Mouse (Mus musculus) embryonic stem cell, embryonic (primary cell): ENCODE measurements around the gene Glul.

ENCODE experiments used
- CTCF ChIA-PET, 4 experiments: fragments of 300-600 bp in 2 of 4; fragments of 350-600 bp in 2 of 4; sonication (Branson Sonifier 250); formaldehyde crosslinking; loops; one replicate each; lab custom pipeline; 2022; ENCODE audit warnings: inconsistent platforms in 2 of 4; lab: Charles Lee
- POLR2A ChIA-PET, 4 experiments: fragments of 300-600 bp in 2 of 4; fragments of 350-600 bp in 2 of 4; sonication (Branson Sonifier 250); formaldehyde crosslinking; loops; one replicate each; lab custom pipeline; 2022; ENCODE audit warnings: antibody characterized with exemption in 4 of 4, inconsistent platforms in 1 of 4; lab: Charles Lee

Gene Glul

DNA sequence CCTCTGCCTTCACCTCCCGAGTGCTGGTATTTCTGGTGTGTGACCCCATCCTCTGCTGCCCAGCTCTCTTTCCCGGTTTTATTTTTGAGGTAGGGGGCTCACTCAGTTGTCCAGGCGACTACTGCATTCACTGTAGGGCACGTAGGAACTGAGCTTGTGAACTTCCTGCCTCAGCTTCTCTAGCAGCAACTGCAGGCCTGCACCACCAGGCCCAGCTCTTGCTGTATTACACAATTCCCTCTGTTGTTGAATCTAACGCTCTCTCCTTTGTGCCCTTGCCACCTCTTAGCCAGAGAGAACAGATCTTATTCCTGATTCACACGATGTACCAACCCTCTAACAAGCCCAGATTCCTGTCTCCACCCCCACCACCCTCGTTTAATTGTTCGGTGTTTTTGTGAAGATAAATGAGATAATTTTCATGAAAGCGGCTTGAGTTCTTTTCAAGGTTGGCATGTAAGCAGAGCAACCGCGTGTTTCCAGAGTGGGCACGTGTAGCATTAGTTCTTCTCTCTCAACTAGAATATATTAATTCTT is 36.2 kb downstream of the Glul start:
- POLR2A ChIA-PET = interaction anchor here in 3 of 4 experiments (1.1 to 2.8 kb wide), 3 partner anchors 36 kb away, joined by 4 to 9 read pairs (median 7); partner anchors contain the start of genes Glul (in 3 of the 3) and Teddm2 (in 3 of the 3)

DNA sequence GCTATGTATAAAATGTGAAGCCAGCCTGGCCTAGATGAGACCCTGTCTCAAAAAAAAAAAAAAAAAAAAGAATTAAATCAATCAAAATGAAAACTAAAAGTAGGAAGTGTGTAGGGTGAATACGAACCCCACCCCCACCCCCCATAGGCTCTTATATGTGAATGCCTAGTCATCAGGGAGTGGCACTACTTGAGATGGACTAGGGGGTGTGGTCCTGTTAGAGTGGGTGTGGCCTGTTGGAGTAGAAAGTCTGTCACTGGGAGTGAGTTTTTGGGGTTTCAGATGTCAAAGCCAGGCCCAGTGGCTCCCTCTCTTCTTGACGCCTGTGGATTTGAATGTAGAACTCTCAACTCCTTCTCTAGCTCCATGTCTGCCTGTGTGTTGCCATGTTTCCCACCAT is 37.3 kb downstream of the Glul start:
- ChIA-PET POLR2A (interaction anchor here in 3 of 4 experiments (0.6 to 2.8 kb wide), 6 partner anchors 22 to 110 kb away, joined by 3 to 9 read pairs (median 4); partner anchors contain the start of genes Glul (in 2 of the 3) and Teddm2 (in 2 of the 3)), CTCF (interaction anchor here in 1 of 4 experiments (0.6 kb wide), 1 partner anchor 22 kb away, joined by 3 read pairs; no protein-coding TSS in a partner anchor)

More for the DNA sequence above, 36.2 kb downstream of the Glul start:
- CTCF ChIA-PET = no interaction called here

- ChIA-PET POLR2A (interaction anchor here in 1 of 4 experiments (0.6 kb wide), 1 partner anchor 160 kb away, joined by 4 read pairs; no protein-coding TSS in a partner anchor), CTCF (interaction anchor here in 1 of 4 experiments (0.5 kb wide), 1 partner anchor 883 kb away, joined by 3 read pairs; no protein-coding TSS in a partner anchor)
Observed at GRCm38 (mm10) chr1:153940986-153941385, 41.2 kb downstream of the Glul start.

- POLR2A ChIA-PET = no interaction called here
- CTCF ChIA-PET = no interaction called here
Observed at GRCm38 (mm10) chr1:153945181-153945580, 45.4 kb downstream of the Glul start.

DNA sequence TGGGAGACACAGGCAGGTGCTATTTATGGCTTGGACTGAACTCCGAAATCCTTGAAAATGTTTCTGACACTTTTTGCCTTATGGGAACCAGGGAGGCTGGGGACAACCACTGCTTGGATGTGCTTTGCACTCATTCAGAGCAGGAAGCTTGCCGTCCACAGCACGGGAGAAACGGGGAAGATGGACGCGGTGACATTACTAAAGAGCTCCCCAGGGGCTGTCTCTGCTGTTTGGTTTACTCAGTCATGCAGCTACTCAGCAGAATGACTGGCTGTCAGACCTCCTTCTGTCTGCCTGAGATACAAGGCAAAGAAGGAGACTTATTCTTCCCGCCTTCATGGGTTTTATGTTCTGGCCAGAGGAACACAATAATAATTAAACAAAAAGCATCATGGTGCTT is 47.2 kb downstream of the Glul start:
- ChIA-PET CTCF (interaction anchor here in 1 of 4 experiments (0.7 kb wide), 1 partner anchor 423 kb away, joined by 4 read pairs; no protein-coding TSS in a partner anchor), POLR2A (interaction anchor here in 1 of 4 experiments (1.0 kb wide), 1 partner anchor 14 kb away, joined by 3 read pairs; no protein-coding TSS in a partner anchor)

DNA sequence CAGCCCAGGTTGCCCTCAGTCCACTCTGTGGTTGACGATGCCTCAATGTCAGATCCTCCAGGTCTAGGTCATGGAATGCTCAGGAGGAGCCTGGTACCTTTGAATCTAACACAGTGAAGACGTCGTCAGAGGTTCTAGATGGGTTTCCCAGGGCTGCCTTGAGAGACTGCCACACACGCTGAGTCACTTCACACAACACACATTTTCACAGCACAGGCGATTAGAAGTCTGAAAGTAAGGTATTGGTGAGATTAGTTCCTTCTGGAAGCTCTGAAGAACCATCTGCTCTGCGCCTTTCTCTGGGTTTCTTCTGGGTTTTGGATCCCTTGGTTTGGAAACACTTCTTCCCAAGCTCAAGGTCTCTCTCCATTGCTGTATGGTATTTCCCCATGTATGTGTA is 48.1 kb downstream of the Glul start:
- CTCF ChIA-PET = no interaction called here

DNA sequence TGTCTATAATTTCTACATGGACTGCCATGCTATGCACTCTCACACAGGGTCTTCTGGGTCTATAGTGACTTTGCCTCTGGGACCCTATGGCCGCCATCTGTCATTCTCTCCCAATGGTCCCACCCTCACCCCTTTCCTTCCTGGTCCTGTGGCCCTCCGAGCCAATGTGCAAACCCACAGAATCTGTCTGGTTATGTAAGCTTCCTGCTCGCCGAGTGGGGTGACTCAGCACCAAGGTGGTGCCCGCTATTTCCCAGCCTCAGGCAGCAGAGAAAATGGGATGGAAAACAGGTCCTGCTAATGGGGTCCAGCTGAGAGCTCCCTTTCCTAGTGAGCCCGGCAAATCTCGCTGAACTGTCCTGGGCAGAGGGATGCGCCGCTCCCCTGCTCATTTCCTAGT is 53.5 kb downstream of the Glul start:
- ChIA-PET POLR2A (interaction anchor here in 2 of 4 experiments (0.8 to 2.5 kb wide), 3 partner anchors 53 to 242 kb away, joined by 3 to 11 read pairs (median 5); partner anchors contain the start of genes Teddm2 (in 2 of the 2) and Glul (in 1 of the 2)), CTCF (no interaction called here)

More for the DNA sequence above, 48.1 kb downstream of the Glul start:
- POLR2A ChIA-PET = no interaction called here

DNA sequence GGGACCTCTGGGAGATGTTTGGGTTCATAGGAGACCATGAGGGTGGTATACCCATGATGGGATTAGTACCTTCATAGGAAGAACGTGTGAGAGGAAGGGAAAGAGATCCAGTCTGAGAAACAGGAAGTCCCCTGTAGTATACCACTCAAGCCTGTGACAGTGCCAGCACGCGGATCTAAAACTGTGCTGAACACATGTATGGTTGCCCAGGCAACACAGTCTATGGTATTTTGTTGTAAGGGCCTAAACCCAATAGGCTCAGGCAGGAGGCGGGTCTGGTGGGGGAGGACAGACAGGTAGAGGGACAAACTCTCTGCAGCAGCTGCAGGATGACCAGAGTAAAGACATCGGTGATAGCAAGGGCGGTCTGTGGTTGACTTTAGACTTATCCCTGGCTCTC is 54.1 kb downstream of the Glul start:
- ChIA-PET POLR2A (interaction anchor here in 2 of 4 experiments (0.8 to 2.5 kb wide), 4 partner anchors 53 to 1146 kb away, joined by 3 to 11 read pairs (median 4); partner anchors contain the start of genes Teddm2 (in 2 of the 2), Glul (in 1 of the 2) and Ier5 (in 1 of the 2)), CTCF (no interaction called here)

DNA sequence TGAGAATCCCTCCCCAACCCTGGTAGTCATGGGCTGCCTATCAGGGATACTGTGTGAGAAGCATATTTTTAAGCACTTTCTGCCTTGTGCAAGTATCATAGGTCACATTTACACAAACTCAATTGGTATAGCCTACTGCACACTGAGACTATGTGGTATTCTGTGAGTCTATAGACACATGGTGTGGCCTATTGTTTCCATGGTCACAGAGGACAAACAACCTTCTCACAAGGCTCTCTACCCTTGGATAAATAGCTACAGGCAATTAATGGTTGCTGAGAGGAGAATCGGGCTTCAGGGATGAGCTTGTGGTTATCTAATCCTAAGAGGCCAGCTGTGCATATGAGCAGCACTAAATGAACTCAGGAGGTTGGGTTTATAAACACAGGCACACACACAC is 58.1 kb downstream of the Glul start:
- CTCF ChIA-PET = no interaction called here
- POLR2A ChIA-PET = interaction anchor here in 1 of 4 experiments (0.6 to 1.1 kb wide), 3 partner anchors 56 to 84 kb away, joined by 4 to 5 read pairs (median 5); partner anchors contain the start of gene Glul
